34 mouse cellular contexts compared by ENCODE assay signal in genomic region chr15:83936506-83936905, GRCm38 (mm10).
"Had no signal": no experiment of that assay in that cellular context is flagged by ENCODE, and none has a peak within 500 bp of the region (broad histone marks: within the 10 kb centered on the region; RNA-seq: fewer than 3 reads in every experiment).

No protein-coding gene starts in this region.

- DNase-seq: heart, postnatal 10 days; heart, postnatal 14 days; heart, postnatal 36 days; heart, postnatal 4 days; kidney, adult 11 months; kidney, adult 18-20 months; kidney, adult 2 months; kidney, adult 8-10 months; kidney, adult 9 months; kidney, postnatal 10 days; kidney, postnatal 14 days; kidney, postnatal 36 days; kidney, postnatal 4 days; layer of hippocampus, adult 9-11 months; layer of hippocampus, postnatal 36 days had no signal

- H3K4me2 ChIP-seq: heart, embryonic 11.5 days; heart, embryonic 12.5 days; heart, embryonic 13.5 days; heart, embryonic 15.5 days; hindbrain, embryonic 12.5 days; hindbrain, embryonic 13.5 days; hindbrain, embryonic 14.5 days; hindbrain, embryonic 15.5 days; intestine, embryonic 15.5 days; kidney, embryonic 15.5 days had no signal

- H3K27me3 ChIP-seq: heart, embryonic 15.5 days; hindbrain, embryonic 12.5 days; hindbrain, embryonic 13.5 days; hindbrain, embryonic 15.5 days; intestine, embryonic 15.5 days; kidney, embryonic 15.5 days had no signal

- H3K9me3 ChIP-seq: heart, embryonic 10.5 days; heart, embryonic 12.5 days; heart, embryonic 13.5 days; heart, embryonic 15.5 days; hindbrain, embryonic 10.5 days; hindbrain, embryonic 12.5 days; hindbrain, embryonic 13.5 days; hindbrain, embryonic 15.5 days; intestine, embryonic 15.5 days; kidney, embryonic 15.5 days had no signal

- H3K36me3 ChIP-seq: heart, embryonic 10.5 days; heart, embryonic 12.5 days; heart, embryonic 13.5 days; heart, embryonic 15.5 days; hindbrain, embryonic 10.5 days; hindbrain, embryonic 12.5 days; hindbrain, embryonic 13.5 days; hindbrain, embryonic 15.5 days; intestine, embryonic 15.5 days; kidney, embryonic 15.5 days had no signal

- H3K9ac ChIP-seq: heart, embryonic 12.5 days; heart, embryonic 13.5 days; heart, embryonic 15.5 days; hindbrain, embryonic 12.5 days; hindbrain, embryonic 13.5 days; hindbrain, embryonic 14.5 days; hindbrain, embryonic 15.5 days; intestine, embryonic 15.5 days; kidney, embryonic 15.5 days had no signal

- H3K4me1 ChIP-seq: heart, embryonic 12.5 days; heart, embryonic 13.5 days; heart, embryonic 15.5 days; intestine, embryonic 15.5 days; kidney, embryonic 15.5 days had no signal

- ATAC-seq: hindbrain, embryonic 16.5 days; hindbrain, postnatal 0 days; inflammation-experienced regulatory T-cells, adult 6 months; intestine, embryonic 15.5 days; intestine, embryonic 16.5 days; intestine, postnatal 0 days had no signal

- H3K4me3 ChIP-seq: heart, embryonic 10.5 days; heart, embryonic 12.5 days; heart, embryonic 13.5 days; heart, embryonic 15.5 days; hindbrain, embryonic 10.5 days; hindbrain, embryonic 12.5 days; hindbrain, embryonic 13.5 days; hindbrain, embryonic 15.5 days; intestine, embryonic 15.5 days; kidney, embryonic 15.5 days; layer of hippocampus, adult 2 months had no signal

- H3K27ac ChIP-seq: heart, embryonic 10.5 days; heart, embryonic 13.5 days; heart, embryonic 15.5 days; hindbrain, embryonic 10.5 days; hindbrain, embryonic 12.5 days; hindbrain, embryonic 13.5 days; hindbrain, embryonic 14.5 days; hindbrain, embryonic 15.5 days; hindbrain, postnatal 0 days; intestine, embryonic 15.5 days; kidney, embryonic 15.5 days; kidney, postnatal 0 days; layer of hippocampus, adult 2 months had no signal
